Mouse (Mus musculus): Measurements from ENCODE around the gene Plekhg3. TPM values are rescaled to one million over a fixed set of nuclear protein-coding genes. Genes with fewer than 3 reads are reported as not detected.

The Plekhg3 gene
- polyA plus RNA-seq, 1 experiment = 28.5 TPM

DNA sequence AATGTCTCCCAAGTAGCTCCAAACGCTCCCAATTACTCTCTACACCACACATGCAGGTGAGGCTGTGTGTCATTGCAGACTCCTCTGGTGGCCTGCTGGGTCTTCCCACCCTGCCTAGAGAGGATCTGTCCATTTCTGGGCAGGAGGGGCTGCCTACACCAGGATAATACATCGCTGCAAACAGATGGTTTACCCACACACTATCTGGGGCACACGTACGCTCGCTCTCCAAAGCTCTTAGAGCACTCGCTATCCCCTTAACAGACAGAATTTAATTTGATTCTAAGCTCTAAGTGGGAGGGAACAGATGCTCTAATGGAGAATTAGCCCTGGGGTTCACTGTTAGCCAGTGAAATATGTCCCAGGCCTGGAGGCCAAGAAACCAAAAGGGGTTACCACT, 92.7 kb downstream of the Plekhg3 start:
- no peaks in the 10 kb centered on the region for H3K9me3 ChIP-seq (replicated peaks; ENCODE audit: control insufficient read depth, insufficient read depth, low read length, poor library complexity, severe bottlenecking)
- no peaks in the 10 kb centered on the region for H3K4me1 ChIP-seq (ENCODE audit: control insufficient read depth, insufficient read depth, low read length)
- H3K4me3 ChIP-seq (ENCODE audit: low read depth, low read length) = no peak overlapping the region
- no peaks in the 10 kb centered on the region for H3K36me3 ChIP-seq (ENCODE audit: control insufficient read depth, insufficient read depth, low read length, poor library complexity, severe bottlenecking)
- H3K9ac ChIP-seq (ENCODE audit: low read depth, poor library complexity, severe bottlenecking) = no peak overlapping the region
- TF ChIP-seq EP300 (IDR thresholded peaks at IDR 0.05; ENCODE audit: insufficient read depth, low read depth, low read length) (no peak), CTCF (IDR thresholded peaks at IDR 0.05; ENCODE audit: low read depth, low read length) (no peak), POLR2A (IDR thresholded peaks at IDR 0.05; ENCODE audit: insufficient read depth, low read length) (no peak)
- no peaks in the 10 kb centered on the region for H3K27me3 ChIP-seq (ENCODE audit: control insufficient read depth, insufficient read depth, low read length, poor library complexity, severe bottlenecking)
- no peak overlapping the region for H3K27ac ChIP-seq (ENCODE audit: insufficient read depth, low read length)

Other genes starting within 250 kb of the Plekhg3 start
- 9.3 and 11.1 TPM in 2 replicates for gene Akap5, start 206.0 kb upstream of the Plekhg3 start, polyA plus RNA-seq (2011; ENCODE audit: insufficient read depth, insufficient read length, low read depth, missing spikeins)
- 23.1 and 30.8 TPM in 2 replicates for gene Zbtb25, start 161.3 kb upstream of the Plekhg3 start, polyA plus RNA-seq (2011; ENCODE audit: insufficient read depth, insufficient read length, low read depth, missing spikeins)
- 5.8 and 6.1 TPM in 2 replicates for gene Zbtb1, start 160.6 kb upstream of the Plekhg3 start, polyA plus RNA-seq (2011; ENCODE audit: insufficient read depth, insufficient read length, low read depth, missing spikeins)
- gene Hspa2, start 126.7 kb upstream of the Plekhg3 start, polyA plus RNA-seq (2011; ENCODE audit: insufficient read depth, insufficient read length, low read depth, missing spikeins) = 8.2 and 8.7 TPM in 2 replicates
- gene Ppp1r36, start 113.4 kb upstream of the Plekhg3 start, polyA plus RNA-seq (2011; ENCODE audit: insufficient read depth, insufficient read length, low read depth, missing spikeins) = 1.1 and 2.1 TPM in 2 replicates
- gene Sptb, start 179.7 kb downstream of the Plekhg3 start, polyA plus RNA-seq (2011; ENCODE audit: insufficient read depth, insufficient read length, low read depth, missing spikeins) = 4.6 and 4.7 TPM in 2 replicates
- gene Churc1, start 234.6 kb downstream of the Plekhg3 start, polyA plus RNA-seq (2011; ENCODE audit: insufficient read depth, insufficient read length, low read depth, missing spikeins) = 30.4 and 30.7 TPM in 2 replicates
- gene Fntb, start 234.7 kb downstream of the Plekhg3 start, polyA plus RNA-seq (2011; ENCODE audit: insufficient read depth, insufficient read length, low read depth, missing spikeins) = 68.6 and 81.0 TPM in 2 replicates